ENCODE assay signal across 8 mouse cellular contexts in genomic region chr6:141433917-141434756, GRCm38 (mm10).
DNase-seq lines count a peak whose midpoint lies in the region; ATAC-seq lines count a peak whose summit lies in the region.

No protein-coding gene starts in this region.

- H3K36me3 ChIP-seq in heart, embryonic 15.5 days = no peaks in the 10 kb centered on the region
- H3K36me3 ChIP-seq in hindbrain, embryonic 15.5 days = no peaks in the 10 kb centered on the region
- H3K36me3 ChIP-seq in limb, embryonic 13.5 days = no peaks in the 10 kb centered on the region

- ATAC-seq in heart, embryonic 15.5 days (replicated peaks; ENCODE audit: insufficient number of reproducible peaks, insufficient read depth, low FRiP score, low read depth) = no peak; the same call in 1 of the 2 replicates
- peak; percentile 71 for ATAC-seq in hindbrain, embryonic 15.5 days (ENCODE audit: low FRiP score, low read depth)
- peak; percentile 71 for ATAC-seq in limb, embryonic 13.5 days (ENCODE audit: low FRiP score, low read depth)

- no peak for DNase-seq in heart, postnatal 25 days (ENCODE audit: low spot score)
- peak; percentile 43 for DNase-seq in embryo, embryonic 9.5 days (ENCODE audit: extremely low spot score)
- peak; percentile 16 to 38 for DNase-seq in right cerebral cortex, postnatal 36 days (ENCODE audit: low spot score in 2 of 2)
- no peak for DNase-seq in liver
- no peak for DNase-seq in spleen, adult 18-20 months

- peak overlapping the region; percentile 33; the same call in 1 of the 2 replicates for H3K27ac ChIP-seq in heart, embryonic 15.5 days
- H3K27ac ChIP-seq in hindbrain, embryonic 15.5 days (replicated peaks) = 0 out of 2 replicates have a peak overlapping the region, but pooled peaks have one; percentile 22
- no peak overlapping the region for H3K27ac ChIP-seq in limb, embryonic 13.5 days

- H3K4me3 ChIP-seq in heart, embryonic 15.5 days = no peak overlapping the region
- H3K4me3 ChIP-seq in hindbrain, embryonic 15.5 days = no peak overlapping the region
- H3K4me3 ChIP-seq in limb, embryonic 13.5 days = no peak overlapping the region

- H3K4me2 ChIP-seq in heart, embryonic 15.5 days = no peak overlapping the region
- no peak overlapping the region for H3K4me2 ChIP-seq in hindbrain, embryonic 15.5 days
- peak overlapping the region; percentile 19; the same call in 1 of the 2 replicates for H3K4me2 ChIP-seq in limb, embryonic 13.5 days (replicated peaks)

- intact Hi-C loops in heart, postnatal 25 days (cut with DNase I) = no loop called here

- no peaks in the 10 kb centered on the region for H3K27me3 ChIP-seq in heart, embryonic 15.5 days
- H3K27me3 ChIP-seq in hindbrain, embryonic 15.5 days = no peaks in the 10 kb centered on the region
- H3K27me3 ChIP-seq in limb, embryonic 13.5 days = no peaks in the 10 kb centered on the region

- peaks cover 15% of the 10 kb centered on the region for H3K4me1 ChIP-seq in heart, embryonic 15.5 days (replicated peaks)
- H3K4me1 ChIP-seq in hindbrain, embryonic 15.5 days (replicated peaks) = peaks cover 10% of the 10 kb centered on the region; the same call in 1 of the 2 replicates
- peaks cover 11% of the 10 kb centered on the region for H3K4me1 ChIP-seq in limb, embryonic 13.5 days

- H3K9me3 ChIP-seq in heart, embryonic 15.5 days (replicated peaks) = no peaks in the 10 kb centered on the region
- H3K9me3 ChIP-seq in hindbrain, embryonic 15.5 days = no peaks in the 10 kb centered on the region
- H3K9me3 ChIP-seq in limb, embryonic 13.5 days = peaks cover 4% of the 10 kb centered on the region; the same call in 1 of the 2 replicates

- no peak overlapping the region for H3K9ac ChIP-seq in heart, embryonic 15.5 days
- no peak overlapping the region for H3K9ac ChIP-seq in hindbrain, embryonic 15.5 days
- no peak overlapping the region for H3K9ac ChIP-seq in limb, embryonic 13.5 days

- WGBS in heart, embryonic 15.5 days = 52% methylated on average over 10 of the region's 10 CpGs
- WGBS in hindbrain, embryonic 15.5 days = 28% methylated on average over 10 of the region's 10 CpGs
- WGBS in limb, embryonic 13.5 days = 15% methylated on average over 10 of the region's 10 CpGs

Comparison
In these comparisons a context has a peak if more than half of its experiments do, and no peak if none do; other contexts are left out.
1. DNase-seq: peak in embryo, embryonic 9.5 days (single experiment) and right cerebral cortex, postnatal 36 days (2 of 2); none in heart, postnatal 25 days (single experiment), liver (single experiment) and spleen, adult 18-20 months (0 of 2).